Mouse (Mus musculus): Measurements from ENCODE around the gene Farp1.

DNA sequence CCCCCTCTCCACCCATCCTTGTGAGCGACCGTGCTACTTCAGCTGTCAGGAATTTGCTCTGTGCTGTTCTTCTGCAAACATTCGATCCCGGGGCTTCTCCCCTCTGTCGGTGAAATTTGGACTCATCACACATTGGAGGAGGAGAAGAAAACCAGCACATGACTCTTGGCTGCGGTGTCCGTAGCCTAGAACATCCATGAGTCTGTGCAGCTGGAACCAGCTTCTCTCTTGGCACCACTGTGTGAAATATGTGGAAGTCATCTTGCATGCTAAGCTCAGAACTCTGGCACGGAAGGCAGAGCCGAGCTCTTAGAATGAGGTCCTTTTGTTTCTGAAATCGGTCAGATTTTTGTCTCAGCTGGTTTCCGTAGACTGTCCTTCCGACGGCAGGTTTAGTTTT, 156.7 kb downstream of the Farp1 start:
- no peak for TF ChIP-seq CTCF (IDR thresholded peaks at IDR 0.05; ENCODE audit: borderline replicate concordance, insufficient read depth, low read depth, low read length)
- TF ChIP-seq POLR2A (IDR thresholded peaks at IDR 0.05; ENCODE audit: borderline replicate concordance, insufficient read depth, low read length) = no peak
